Mouse (Mus musculus) A20 (cell line): ENCODE measurements around the gene Qrsl1.

Source experiments
- DNase-seq: peaks from one replicate; pipeline ENCODE4 v3.0.0-alpha.2; 2011; ENCODE audit warnings: low read depth, low spot score

Qrsl1 gene

GRCm38 (mm10) chr10:43871458-43871857 is 30.1 kb downstream of the Qrsl1 start:
- DNase-seq, result peak; percentile 25

- DNase-seq, result peak; percentile 70
Measured at GRCm38 (mm10) chr10:43870752-43871151, 30.8 kb downstream of the Qrsl1 start.

- no peak for DNase-seq
Measured at GRCm38 (mm10) chr10:43856351-43856750, 45.2 kb downstream of the Qrsl1 start.

GRCm38 (mm10) chr10:43855916-43856315 is 45.6 kb downstream of the Qrsl1 start:
- DNase-seq, result no peak

- DNase-seq, result no peak
Measured at GRCm38 (mm10) chr10:43851898-43852297, 49.6 kb downstream of the Qrsl1 start.

GRCm38 (mm10) chr10:43849478-43849877 is 52.1 kb downstream of the Qrsl1 start:
- DNase-seq, result peak; percentile 14

GRCm38 (mm10) chr10:43846141-43846622 is 55.4 kb downstream of the Qrsl1 start:
- no peak for DNase-seq

- peak; percentile 19 for DNase-seq
Measured at GRCm38 (mm10) chr10:43845442-43845841, 56.1 kb downstream of the Qrsl1 start.

- no peak for DNase-seq
Measured at GRCm38 (mm10) chr10:43841441-43841840, 60.1 kb downstream of the Qrsl1 start.

GRCm38 (mm10) chr10:43832868-43833267 is 68.7 kb downstream of the Qrsl1 start:
- DNase-seq, result no peak

- peak; percentile 23 for DNase-seq
Measured at GRCm38 (mm10) chr10:43830251-43831018, 71.1 kb downstream of the Qrsl1 start.

- peak; percentile 92 for DNase-seq
Measured at GRCm38 (mm10) chr10:43828686-43829015, 72.9 kb downstream of the Qrsl1 start.

GRCm38 (mm10) chr10:43827958-43828685 is 73.4 kb downstream of the Qrsl1 start:
- peak; percentile 65 for DNase-seq

- peak; percentile 98 for DNase-seq
Measured at GRCm38 (mm10) chr10:43826773-43827621, 74.5 kb downstream of the Qrsl1 start.

GRCm38 (mm10) chr10:43825696-43826095 is 75.8 kb downstream of the Qrsl1 start:
- peak; percentile 97 for DNase-seq

GRCm38 (mm10) chr10:43824713-43825112 is 76.8 kb downstream of the Qrsl1 start:
- DNase-seq, result peak; percentile 76
